Comparison of ENCODE assay signal across 8 mouse cellular contexts in the genomic region with DNA sequence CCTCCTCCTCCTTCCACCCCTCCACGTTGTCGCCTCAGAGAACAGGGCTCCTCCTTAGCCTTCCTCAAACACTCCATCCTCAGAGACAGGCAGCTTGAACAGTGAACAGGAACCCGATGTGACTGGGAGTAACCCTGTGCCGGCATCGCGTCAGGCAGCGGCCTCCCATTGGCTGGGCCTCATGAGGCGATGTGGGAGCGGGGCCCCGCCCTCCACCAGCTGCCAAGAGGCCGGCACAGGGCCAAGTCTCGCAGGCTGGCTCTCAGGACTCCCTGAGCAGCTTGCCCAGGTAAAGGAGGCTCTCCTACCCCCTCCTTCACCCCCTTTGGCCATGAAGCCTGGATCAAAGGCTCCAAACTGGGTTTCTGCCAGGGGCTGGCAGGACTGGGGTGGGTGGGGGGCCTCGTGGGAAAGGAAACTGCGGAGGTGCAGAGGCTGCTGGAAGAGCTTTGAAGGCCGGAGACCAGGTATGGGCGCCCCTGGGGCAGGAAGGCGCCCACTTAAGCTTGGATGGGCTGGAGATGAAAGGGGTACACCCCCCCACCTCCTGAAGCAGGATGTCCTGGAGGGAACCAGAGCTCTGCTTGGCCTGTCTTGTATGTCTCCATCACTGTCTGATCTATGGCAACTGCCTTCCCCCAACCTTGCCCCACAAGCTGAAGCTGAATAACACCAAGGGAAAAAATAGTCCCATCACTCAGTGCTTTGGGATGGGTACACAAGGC. TPM values are rescaled to one million over a fixed set of nuclear protein-coding genes. Genes with fewer than 3 reads are reported as not detected.
A peak's percentile ranks its signal among the peaks of the same experiment; 100 is the strongest.
DNase-seq lines count a peak whose midpoint lies in the region; ATAC-seq and TF ChIP-seq lines count a peak whose summit lies in the region.

No protein-coding gene starts in this region.

- H3K4me3 ChIP-seq in forebrain, embryonic 10.5 days = peak overlapping the region; percentile 37
- peak overlapping the region; percentile 35 for H3K4me3 ChIP-seq in heart, embryonic 16.5 days (ENCODE audit: low read length)
- H3K4me3 ChIP-seq in liver, embryonic 14.5 days (ENCODE audit: insufficient read depth in 1 of 2, low read depth in 2 of 2, low read length in 2 of 2) = 0 out of 4 replicates have a peak overlapping the region, but pooled peaks of 1 of the 2 experiments have one; percentile 2
- H3K4me3 ChIP-seq in stomach, embryonic 15.5 days (replicated peaks) = peak overlapping the region; percentile 12; the same call in 1 of the 2 replicates

- no peak for TF ChIP-seq CTCF in liver, embryonic 14.5 days (IDR thresholded peaks at IDR 0.05; ENCODE audit: low read depth)

- TF ChIP-seq EP300 in liver, embryonic 14.5 days (IDR thresholded peaks at IDR 0.05; ENCODE audit: low read depth) = no peak

- 0 out of 2 replicates have a peak overlapping the region, but pooled peaks have one; percentile 25 for H3K9ac ChIP-seq in heart, embryonic 16.5 days (ENCODE audit: low read length)
- no peak overlapping the region for H3K9ac ChIP-seq in liver, embryonic 14.5 days (replicated peaks)
- no peak overlapping the region for H3K9ac ChIP-seq in stomach, embryonic 15.5 days

- peak overlapping the region; percentile 59 for H3K4me2 ChIP-seq in heart, embryonic 16.5 days (ENCODE audit: low read depth, low read length)
- H3K4me2 ChIP-seq in liver, embryonic 14.5 days (ENCODE audit: low read depth) = peak overlapping the region; percentile 56
- peak overlapping the region; percentile 44 for H3K4me2 ChIP-seq in stomach, embryonic 15.5 days

- WGBS in forebrain, embryonic 10.5 days = 16% methylated on average over 17 of the region's 17 CpGs
- whole genome bisulfite sequencing in heart, embryonic 16.5 days = 11% methylated on average over 17 of the region's 17 CpGs
- WGBS in liver, embryonic 14.5 days (ENCODE audit: insufficient replicate concordance) = 11% methylated on average over 17 of the region's 17 CpGs
- 7% methylated on average over 17 of the region's 17 CpGs for WGBS in stomach, embryonic 15.5 days

- H3K27ac ChIP-seq in forebrain, embryonic 10.5 days = peak overlapping the region; percentile 88
- no peak overlapping the region for H3K27ac ChIP-seq in heart, embryonic 16.5 days (ENCODE audit: low read length)
- H3K27ac ChIP-seq in liver, embryonic 14.5 days = no peak overlapping the region
- peak overlapping the region; percentile 80 for H3K27ac ChIP-seq in stomach, embryonic 15.5 days

- ATAC-seq in CD4-positive, CD25-positive, alpha-beta regulatory T cell, adult 4 months = peak; percentile 91
- ATAC-seq in heart, embryonic 16.5 days (replicated peaks; ENCODE audit: extremely low read depth, insufficient read depth, low FRiP score) = peak; percentile 88
- peak; percentile 96 for ATAC-seq in liver, embryonic 14.5 days (ENCODE audit: insufficient read depth)
- ATAC-seq in stomach, embryonic 15.5 days (ENCODE audit: insufficient read depth, low FRiP score, low read depth) = peak; percentile 93

- peaks cover 41% of the 10 kb centered on the region for H3K4me1 ChIP-seq in forebrain, embryonic 10.5 days
- H3K4me1 ChIP-seq in heart, embryonic 16.5 days (ENCODE audit: control insufficient read depth, insufficient read depth, low read length) = peaks cover 14% of the 10 kb centered on the region
- H3K4me1 ChIP-seq in liver, embryonic 14.5 days (replicated peaks; ENCODE audit: control insufficient read depth in 2 of 2, insufficient read depth in 2 of 2, low read length in 1 of 2) = peaks cover 6 to 11% of the 10 kb centered on the region in 2 experiments
- peaks cover 19% of the 10 kb centered on the region for H3K4me1 ChIP-seq in stomach, embryonic 15.5 days

- H3K27me3 ChIP-seq in forebrain, embryonic 10.5 days (ENCODE audit: poor library complexity, severe bottlenecking) = peaks cover 20% of the 10 kb centered on the region
- peaks cover 18% of the 10 kb centered on the region for H3K27me3 ChIP-seq in heart, embryonic 16.5 days (ENCODE audit: control insufficient read depth, insufficient read depth, low read length)
- H3K27me3 ChIP-seq in liver, embryonic 14.5 days (ENCODE audit: control insufficient read depth, insufficient read depth, low read length) = peaks cover 22% of the 10 kb centered on the region
- no peaks in the 10 kb centered on the region for H3K27me3 ChIP-seq in stomach, embryonic 15.5 days (replicated peaks)

- DNase-seq in c-Kit-positive CD71-negative TER-119-negative erythroid progenitor cells, embryonic 14.5 days (ENCODE audit: low read depth) = peak; percentile 70
- peak; percentile 84 for DNase-seq in forebrain, embryonic 10.5 days (ENCODE audit: extremely low spot score, low spot score)
- peak; percentile 94 to 96 for DNase-seq in kidney, postnatal 36 days
- DNase-seq in liver, embryonic 14.5 days (ENCODE audit: low read depth in 3 of 3, low spot score in 3 of 3) = peak; percentile 56 to 64 (median 58)
- DNase-seq in neural tube, embryonic 10.5 days (ENCODE audit: extremely low spot score, low spot score) = peak; percentile 85

- H3K36me3 ChIP-seq in forebrain, embryonic 10.5 days (replicated peaks) = peaks cover 85% of the 10 kb centered on the region
- H3K36me3 ChIP-seq in heart, embryonic 16.5 days (ENCODE audit: control insufficient read depth, insufficient read depth) = no peaks in the 10 kb centered on the region
- H3K36me3 ChIP-seq in liver, embryonic 14.5 days (replicated peaks; ENCODE audit: control insufficient read depth, insufficient read depth, low read depth) = no peaks in the 10 kb centered on the region
- H3K36me3 ChIP-seq in stomach, embryonic 15.5 days = no peaks in the 10 kb centered on the region

- H3K9me3 ChIP-seq in forebrain, embryonic 10.5 days = no peaks in the 10 kb centered on the region
- no peaks in the 10 kb centered on the region for H3K9me3 ChIP-seq in heart, embryonic 16.5 days (replicated peaks; ENCODE audit: control insufficient read depth, low read length)
- no peaks in the 10 kb centered on the region for H3K9me3 ChIP-seq in liver, embryonic 14.5 days (ENCODE audit: control insufficient read depth, low read length)
- H3K9me3 ChIP-seq in stomach, embryonic 15.5 days = no peaks in the 10 kb centered on the region

RNA-seq across cellular contexts. Expression of gene Mfsd2a, which starts 5.4 kb away (rescaled TPM):
- 1 to 10 TPM in 1 of 2 experiments, under 1 TPM in 1; 0.93 to 1.5 TPM for polyA plus RNA-seq in CD4-positive, CD25-positive, alpha-beta regulatory T cell, adult 4 months (2017; shearing (Covaris generic))
- 18.5 and 19.4 TPM in 2 replicates for polyA plus RNA-seq in forebrain, embryonic 10.5 days (2016; fragmentation: Nextera tagmentation; extraction: Ambion mirVana)
- polyA plus RNA-seq in heart, embryonic 16.5 days (2015; fragmentation: Nextera tagmentation; extraction: Ambion mirVana) = 0.55 and 0.80 TPM in 2 replicates
- polyA plus RNA-seq in liver, embryonic 14.5 days (2012; rRNA removed) = 0.03 and 0.08 TPM in 2 replicates
- 0.22 TPM in 1 of 2 replicates, not detected in the other for polyA plus RNA-seq in liver, embryonic 14.5 days (2014; fragmentation: Nextera tagmentation; extraction: Ambion mirVana)
- 2.7 and 4.1 TPM in 2 replicates for polyA plus RNA-seq in stomach, embryonic 15.5 days (2015; fragmentation: Nextera tagmentation; extraction: Ambion mirVana)

RNA-seq across cellular contexts. Expression of gene Mycl, which starts 39.9 kb away (rescaled TPM):
- polyA plus RNA-seq in CD4-positive, CD25-positive, alpha-beta regulatory T cell, adult 4 months (2017; shearing (Covaris generic)) = not detected
- 39.7 and 42.7 TPM in 2 replicates for polyA plus RNA-seq in forebrain, embryonic 10.5 days (2016; fragmentation: Nextera tagmentation; extraction: Ambion mirVana)
- 1.3 and 1.9 TPM in 2 replicates for polyA plus RNA-seq in heart, embryonic 16.5 days (2015; fragmentation: Nextera tagmentation; extraction: Ambion mirVana)
- 0.37 and 0.53 TPM in 2 replicates for polyA plus RNA-seq in liver, embryonic 14.5 days (2012; rRNA removed)
- polyA plus RNA-seq in liver, embryonic 14.5 days (2014; fragmentation: Nextera tagmentation; extraction: Ambion mirVana) = 0.44 and 0.52 TPM in 2 replicates
- 20.6 and 21.3 TPM in 2 replicates for polyA plus RNA-seq in stomach, embryonic 15.5 days (2015; fragmentation: Nextera tagmentation; extraction: Ambion mirVana)

Comparison
In these comparisons a context has a peak if more than half of its experiments do, and no peak if none do; other contexts are left out.
1. H3K27ac ChIP-seq: peak in forebrain, embryonic 10.5 days (single experiment) and stomach, embryonic 15.5 days (single experiment); none in heart, embryonic 16.5 days (single experiment) and liver, embryonic 14.5 days (single experiment).
2. Peak in every context shown above with its lines, with median percentiles within 50 percentile points of each other: ATAC-seq, DNase-seq and H3K4me2 ChIP-seq.